Mouse (Mus musculus): ENCODE measurements at regions not wholly inside any gene's neighbourhood (a gene's known extent, or its start where the extent isn't known, plus 50 kb on each side); places are given as distances from the start of the nearest gene placed in this dataset.

- no peak for DNase-seq (ENCODE audit: low spot score in 2 of 2)
Observed at GRCm38 (mm10) chr1:90398396-90398975, 194.7 kb downstream of the Ackr3 start.

- no peak for DNase-seq (ENCODE audit: low spot score in 2 of 2)
Observed at GRCm38 (mm10) chr1:90403057-90403456, 199.3 kb downstream of the Ackr3 start.

- no peak for DNase-seq (ENCODE audit: low spot score in 2 of 2)
Observed at GRCm38 (mm10) chr1:90404717-90405487, 197.9 kb upstream of the Cops8 start.

- DNase-seq (ENCODE audit: low spot score in 2 of 2): no peak
Observed at GRCm38 (mm10) chr1:90406663-90407062, 196.1 kb upstream of the Cops8 start.

GRCm38 (mm10) chr1:90408504-90409215, 194.1 kb upstream of the Cops8 start:
- DNase-seq (ENCODE audit: low spot score in 2 of 2): no peak

- DNase-seq (ENCODE audit: low spot score in 2 of 2): no peak
Observed at GRCm38 (mm10) chr1:90409236-90409635, 193.5 kb upstream of the Cops8 start.

- DNase-seq (ENCODE audit: low spot score in 2 of 2): no peak
Observed at GRCm38 (mm10) chr1:90412511-90413045, 190.2 kb upstream of the Cops8 start.

- DNase-seq (ENCODE audit: low spot score in 2 of 2): no peak
Observed at GRCm38 (mm10) chr1:90414751-90415150, 188.0 kb upstream of the Cops8 start.

GRCm38 (mm10) chr1:90424066-90424821, 178.5 kb upstream of the Cops8 start:
- DNase-seq (ENCODE audit: low spot score in 2 of 2): no peak

- DNase-seq (ENCODE audit: low spot score in 2 of 2): no peak
Observed at GRCm38 (mm10) chr1:90428334-90428733, 174.4 kb upstream of the Cops8 start.

- no peak for DNase-seq (ENCODE audit: low spot score in 2 of 2)
Observed at GRCm38 (mm10) chr1:90428774-90429173, 174.0 kb upstream of the Cops8 start.

- DNase-seq (ENCODE audit: low spot score in 2 of 2): no peak
Observed at GRCm38 (mm10) chr1:90430480-90430879, 172.3 kb upstream of the Cops8 start.

- DNase-seq (ENCODE audit: low spot score in 2 of 2): no peak
Observed at GRCm38 (mm10) chr1:90431783-90432182, 171.0 kb upstream of the Cops8 start.

- no peak for DNase-seq (ENCODE audit: low spot score in 2 of 2)
Observed at GRCm38 (mm10) chr1:90433911-90434310, 168.9 kb upstream of the Cops8 start.

- DNase-seq (ENCODE audit: low spot score in 2 of 2): no peak
Observed at GRCm38 (mm10) chr1:90440638-90441037, 162.1 kb upstream of the Cops8 start.

GRCm38 (mm10) chr1:90441134-90441868, 161.5 kb upstream of the Cops8 start:
- DNase-seq (ENCODE audit: low spot score in 2 of 2): no peak

GRCm38 (mm10) chr1:90442250-90443240, 160.2 kb upstream of the Cops8 start:
- no peak for DNase-seq (ENCODE audit: low spot score in 2 of 2)

GRCm38 (mm10) chr1:90449571-90450226, 153.1 kb upstream of the Cops8 start:
- DNase-seq (ENCODE audit: low spot score in 2 of 2): no peak

- no peak for DNase-seq (ENCODE audit: low spot score in 2 of 2)
Observed at GRCm38 (mm10) chr1:90451942-90452557, 150.7 kb upstream of the Cops8 start.

All from natural killer cell, adult 2 months (primary cell).